Mouse (Mus musculus): Measurements from ENCODE around the gene Nampt. TPM values are rescaled to one million over a fixed set of nuclear protein-coding genes. Genes with fewer than 3 reads are reported as not detected.

Nampt gene
- total RNA-seq (2017) = 55.9 and 70.5 TPM in 2 replicates

GRCm38 (mm10) chr12:32819416-32819815 lies at the start of gene Nampt:
Nampt (plus strand) TSS chr12:32819545.
- no peak for ATAC-seq (replicated peaks in 1 of 2; ENCODE audit: insufficient read depth in 1 of 2, low FRiP score in 2 of 2, low TSS enrichment in 1 of 2, low read depth in 1 of 2, poor library complexity in 2 of 2, severe bottlenecking in 2 of 2)

GRCm38 (mm10) chr12:32770766-32771165 lies 48.6 kb upstream of the Nampt start:
- ATAC-seq (replicated peaks in 1 of 2; ENCODE audit: insufficient read depth in 1 of 2, low FRiP score in 2 of 2, low TSS enrichment in 1 of 2, low read depth in 1 of 2, poor library complexity in 2 of 2, severe bottlenecking in 2 of 2) = no peak

GRCm38 (mm10) chr12:32774592-32774991 lies 44.8 kb upstream of the Nampt start:
- peak in 1 of 2 experiments; percentile 29; a peak in 2 of 4 replicates for ATAC-seq (replicated peaks in 1 of 2; ENCODE audit: insufficient read depth in 1 of 2, low FRiP score in 2 of 2, low TSS enrichment in 1 of 2, low read depth in 1 of 2, poor library complexity in 2 of 2, severe bottlenecking in 2 of 2)

GRCm38 (mm10) chr12:32789092-32789491 lies 30.3 kb upstream of the Nampt start:
- no peak for ATAC-seq (replicated peaks in 1 of 2; ENCODE audit: insufficient read depth in 1 of 2, low FRiP score in 2 of 2, low TSS enrichment in 1 of 2, low read depth in 1 of 2, poor library complexity in 2 of 2, severe bottlenecking in 2 of 2)

GRCm38 (mm10) chr12:32795765-32796471 lies 23.4 kb upstream of the Nampt start:
- peak; percentile 69 to 84 for ATAC-seq (replicated peaks in 1 of 2; ENCODE audit: insufficient read depth in 1 of 2, low FRiP score in 2 of 2, low TSS enrichment in 1 of 2, low read depth in 1 of 2, poor library complexity in 2 of 2, severe bottlenecking in 2 of 2)

- no peak for ATAC-seq (replicated peaks in 1 of 2; ENCODE audit: insufficient read depth in 1 of 2, low FRiP score in 2 of 2, low TSS enrichment in 1 of 2, low read depth in 1 of 2, poor library complexity in 2 of 2, severe bottlenecking in 2 of 2)
Observed at GRCm38 (mm10) chr12:32797438-32797837, 21.9 kb upstream of the Nampt start.

- ATAC-seq (replicated peaks in 1 of 2; ENCODE audit: insufficient read depth in 1 of 2, low FRiP score in 2 of 2, low TSS enrichment in 1 of 2, low read depth in 1 of 2, poor library complexity in 2 of 2, severe bottlenecking in 2 of 2) = no peak
Observed at GRCm38 (mm10) chr12:32801078-32801477, 18.3 kb upstream of the Nampt start.

- ATAC-seq (replicated peaks in 1 of 2; ENCODE audit: insufficient read depth in 1 of 2, low FRiP score in 2 of 2, low TSS enrichment in 1 of 2, low read depth in 1 of 2, poor library complexity in 2 of 2, severe bottlenecking in 2 of 2) = no peak
Observed at GRCm38 (mm10) chr12:32805559-32805958, 13.8 kb upstream of the Nampt start.

- peak; percentile 88 to 95 for ATAC-seq (replicated peaks in 1 of 2; ENCODE audit: insufficient read depth in 1 of 2, low FRiP score in 2 of 2, low TSS enrichment in 1 of 2, low read depth in 1 of 2, poor library complexity in 2 of 2, severe bottlenecking in 2 of 2)
Observed at GRCm38 (mm10) chr12:32819823-32820605, 669 bp downstream of the Nampt start.

- peak; percentile 25 to 27; a peak in 3 of 4 replicates for ATAC-seq (replicated peaks in 1 of 2; ENCODE audit: insufficient read depth in 1 of 2, low FRiP score in 2 of 2, low TSS enrichment in 1 of 2, low read depth in 1 of 2, poor library complexity in 2 of 2, severe bottlenecking in 2 of 2)
Observed at GRCm38 (mm10) chr12:32820688-32821503, 1.6 kb downstream of the Nampt start.

- no peak for ATAC-seq (replicated peaks in 1 of 2; ENCODE audit: insufficient read depth in 1 of 2, low FRiP score in 2 of 2, low TSS enrichment in 1 of 2, low read depth in 1 of 2, poor library complexity in 2 of 2, severe bottlenecking in 2 of 2)
Observed at GRCm38 (mm10) chr12:32821504-32822011, 2.2 kb downstream of the Nampt start.

- ATAC-seq (replicated peaks in 1 of 2; ENCODE audit: insufficient read depth in 1 of 2, low FRiP score in 2 of 2, low TSS enrichment in 1 of 2, low read depth in 1 of 2, poor library complexity in 2 of 2, severe bottlenecking in 2 of 2) = no peak
Observed at GRCm38 (mm10) chr12:32822066-32822465, 2.7 kb downstream of the Nampt start.

GRCm38 (mm10) chr12:32824586-32824985 lies 5.2 kb downstream of the Nampt start:
- no peak for ATAC-seq (replicated peaks in 1 of 2; ENCODE audit: insufficient read depth in 1 of 2, low FRiP score in 2 of 2, low TSS enrichment in 1 of 2, low read depth in 1 of 2, poor library complexity in 2 of 2, severe bottlenecking in 2 of 2)

GRCm38 (mm10) chr12:32826971-32827370 lies 7.6 kb downstream of the Nampt start:
- peak; percentile 86 to 89 for ATAC-seq (replicated peaks in 1 of 2; ENCODE audit: insufficient read depth in 1 of 2, low FRiP score in 2 of 2, low TSS enrichment in 1 of 2, low read depth in 1 of 2, poor library complexity in 2 of 2, severe bottlenecking in 2 of 2)

GRCm38 (mm10) chr12:32828137-32828760 lies 8.9 kb downstream of the Nampt start:
- peak; percentile 49 to 78; a peak in 3 of 4 replicates for ATAC-seq (replicated peaks in 1 of 2; ENCODE audit: insufficient read depth in 1 of 2, low FRiP score in 2 of 2, low TSS enrichment in 1 of 2, low read depth in 1 of 2, poor library complexity in 2 of 2, severe bottlenecking in 2 of 2)

GRCm38 (mm10) chr12:32829321-32830090 lies 10.2 kb downstream of the Nampt start:
- no peak for ATAC-seq (replicated peaks in 1 of 2; ENCODE audit: insufficient read depth in 1 of 2, low FRiP score in 2 of 2, low TSS enrichment in 1 of 2, low read depth in 1 of 2, poor library complexity in 2 of 2, severe bottlenecking in 2 of 2)
